Mouse (Mus musculus) intestine, postnatal 0 days (tissue): ENCODE measurements around the gene Csrp2. TPM values are rescaled to one million over a fixed set of nuclear protein-coding genes. Genes with fewer than 3 reads are reported as not detected.
A peak's percentile ranks its signal among the peaks of the same experiment; 100 is the strongest.

Source experiments
- ATAC-seq: fragments of 200-750 bp; cut with Nextera tagmentation; 2 replicates; pipeline ENCODE4 v1.8.0; 2017; ENCODE audit warnings: mild to moderate bottlenecking, moderate TSS enrichment, moderate library complexity
- H3K27ac ChIP-seq: fragments of 300-500 bp; sonication (generic); 2 replicates; pipeline ENCODE4 v1.5.1; 2014; ENCODE audit warnings: mild to moderate bottlenecking, low read depth, low read length, moderate library complexity
- H3K27me3 ChIP-seq: fragments of 300-500 bp; sonication (generic); replicated peaks from 2 replicates; pipeline ENCODE4 v1.6.1; 2014; ENCODE audit warnings: low read length, mixed read lengths; ENCODE audit not compliant: control insufficient read depth, insufficient read depth
- H3K36me3 ChIP-seq: fragments of 300-500 bp; sonication (generic); 2 replicates; pipeline ENCODE4 v1.6.1; 2014; ENCODE audit warnings: mild to moderate bottlenecking, moderate library complexity; ENCODE audit not compliant: control insufficient read depth, insufficient read depth
- H3K4me1 ChIP-seq: fragments of 300-500 bp; sonication (generic); replicated peaks from 2 replicates; pipeline ENCODE4 v1.6.1; 2014; ENCODE audit warnings: antibody characterized with exemption, low read length, mixed read lengths; ENCODE audit not compliant: control insufficient read depth, insufficient read depth
- H3K4me2 ChIP-seq: fragments of 300-500 bp; sonication (generic); replicated peaks from 2 replicates; pipeline ENCODE4 v1.6.1; 2014; ENCODE audit warnings: low read depth, mild to moderate bottlenecking, moderate library complexity
- H3K4me3 ChIP-seq: fragments of 300-500 bp; sonication (generic); 2 replicates; pipeline ENCODE4 v1.5.1; 2014; ENCODE audit warnings: low read depth, low read length
- H3K9ac ChIP-seq: fragments of 300-500 bp; sonication (generic); 2 replicates; pipeline ENCODE4 v1.6.1; 2014; ENCODE audit warnings: mild to moderate bottlenecking, low read depth, low read length
- H3K9me3 ChIP-seq: fragments of 300-500 bp; sonication (generic); 2 replicates; pipeline ENCODE4 v1.6.1; 2016; ENCODE audit warnings: mixed run types; ENCODE audit not compliant: control insufficient read depth
- CTCF ChIP-seq: sonication (generic); IDR thresholded peaks from 2 replicates; pipeline ENCODE4 v1.5.1; 2016; ENCODE audit warnings: low read depth, mild to moderate bottlenecking, control low read depth, antibody characterized with exemption, moderate library complexity
- WGBS: fragments of 180-500 bp; shearing (Covaris S2); extraction: QIAGEN DNeasy Blood & Tissue Kit; methylation state at CpG from one replicate; pipeline ENCODE4 v1.1.7; 2014; 5-methylcytosine and 5-hydroxymethylcytosine counted together
- polyA plus RNA-seq: library from polyadenylated mRNA; unstranded; fragments of >200 nt; fragmentation: Nextera tagmentation; extraction: Ambion mirVana; gene quantifications from 2 replicates; pipeline ENCODE4 v1.2.1, GENCODE M21; 2015

Gene Csrp2
- polyA plus RNA-seq, 1 experiment from 2014 or later: 102 TPM

GRCm38 (mm10) chr10:110958879-110959278 is 39.3 kb downstream of the Csrp2 start:
- Histone ChIP-seq H3K9me3 (no peaks in the 10 kb centered on the region), H3K4me2 (no peak overlapping the region), H3K27me3 (no peaks in the 10 kb centered on the region), H3K27ac (no peak overlapping the region), H3K36me3 (peaks cover 30% of the 10 kb centered on the region), H3K4me3 (no peak overlapping the region), H3K4me1 (no peaks in the 10 kb centered on the region), H3K9ac (no peak overlapping the region)
- TF ChIP-seq CTCF: no peak
- ATAC-seq: no peak
- WGBS: 92% methylated on average over 6 of the region's 6 CpGs

- TF ChIP-seq CTCF: no peak
- Histone ChIP-seq H3K9me3 (no peaks in the 10 kb centered on the region), H3K4me3 (no peak overlapping the region), H3K27ac (no peak overlapping the region), H3K4me1 (no peaks in the 10 kb centered on the region), H3K9ac (no peak overlapping the region), H3K36me3 (peaks cover 28% of the 10 kb centered on the region), H3K27me3 (no peaks in the 10 kb centered on the region), H3K4me2 (no peak overlapping the region)
- no peak for ATAC-seq
- WGBS: 91% methylated on average over 8 of the region's 8 CpGs
Measured at GRCm38 (mm10) chr10:110959781-110960180, 40.2 kb downstream of the Csrp2 start.

DNA sequence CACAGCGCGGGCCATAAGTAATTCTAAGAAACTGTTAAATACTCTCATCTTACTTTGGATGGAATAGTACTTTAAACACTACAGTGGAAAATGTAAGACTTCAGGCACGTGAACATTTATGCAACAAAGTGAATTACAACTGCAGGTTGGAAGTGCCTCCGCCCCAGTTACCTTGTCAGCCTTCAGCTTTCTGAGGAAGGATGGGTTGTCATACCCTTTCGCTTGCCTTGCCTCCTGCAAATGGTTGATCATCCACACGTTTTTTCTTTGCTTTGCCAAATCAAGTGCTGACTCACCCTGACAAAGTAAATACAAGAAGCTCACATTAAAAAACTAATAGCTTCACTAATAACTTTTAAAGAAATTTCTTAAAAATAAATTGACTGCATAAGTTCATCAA is 41.3 kb downstream of the Csrp2 start:
- TF ChIP-seq CTCF: no peak

DNA sequence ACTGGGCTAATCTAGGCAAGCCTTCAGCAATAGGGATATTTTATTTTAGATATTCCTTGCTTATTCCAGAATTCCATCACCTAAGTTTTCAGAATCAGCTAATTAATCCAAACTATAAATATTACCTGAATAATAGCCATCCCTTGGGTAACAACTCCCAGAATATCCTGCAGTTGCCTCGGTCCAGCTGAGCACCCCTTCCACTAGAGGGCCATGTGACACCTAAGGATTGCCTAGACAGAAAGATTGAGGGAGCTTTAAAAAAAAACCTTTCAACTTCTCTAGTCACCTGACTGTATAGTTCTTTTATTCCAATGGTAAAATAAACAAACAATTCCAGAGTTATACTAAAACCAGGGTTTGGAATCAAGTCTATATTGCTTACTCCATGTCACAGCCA is 42.6 kb downstream of the Csrp2 start:
- no peak for ATAC-seq
- Histone ChIP-seq H3K9me3 (no peaks in the 10 kb centered on the region), H3K27me3 (no peaks in the 10 kb centered on the region), H3K4me1 (no peaks in the 10 kb centered on the region), H3K4me2 (no peak overlapping the region), H3K36me3 (peaks cover 28% of the 10 kb centered on the region), H3K27ac (no peak overlapping the region), H3K9ac (no peak overlapping the region), H3K4me3 (no peak overlapping the region)
- peak; percentile 51 for TF ChIP-seq CTCF
- 30% methylated on average over 1 of the region's 1 CpGs for WGBS

More for the DNA sequence above, 41.3 kb downstream of the Csrp2 start:
- no peaks in the 10 kb centered on the region for H3K27me3 ChIP-seq
- ATAC-seq: no peak
- H3K9me3 ChIP-seq: no peaks in the 10 kb centered on the region
- H3K4me3 ChIP-seq: no peak overlapping the region
- H3K4me2 ChIP-seq: no peak overlapping the region
- H3K9ac ChIP-seq: no peak overlapping the region
- WGBS: 86% methylated on average over 6 of the region's 6 CpGs
- no peaks in the 10 kb centered on the region for H3K4me1 ChIP-seq
- H3K27ac ChIP-seq: no peak overlapping the region
- peaks cover 21% of the 10 kb centered on the region for H3K36me3 ChIP-seq

- no peak overlapping the region for H3K9ac ChIP-seq
- H3K4me2 ChIP-seq: no peak overlapping the region
- peaks cover 27% of the 10 kb centered on the region; the same call in 1 of the 2 replicates for H3K36me3 ChIP-seq
- no peak overlapping the region for H3K27ac ChIP-seq
- H3K4me1 ChIP-seq: no peaks in the 10 kb centered on the region
- H3K4me3 ChIP-seq: no peak overlapping the region
- no peak for TF ChIP-seq CTCF
- no peaks in the 10 kb centered on the region for H3K27me3 ChIP-seq
- no peak for ATAC-seq
- WGBS: 54% methylated on average over 3 of the region's 3 CpGs
- no peaks in the 10 kb centered on the region for H3K9me3 ChIP-seq
Measured at GRCm38 (mm10) chr10:110971044-110971443, 51.5 kb downstream of the Csrp2 start.

DNA sequence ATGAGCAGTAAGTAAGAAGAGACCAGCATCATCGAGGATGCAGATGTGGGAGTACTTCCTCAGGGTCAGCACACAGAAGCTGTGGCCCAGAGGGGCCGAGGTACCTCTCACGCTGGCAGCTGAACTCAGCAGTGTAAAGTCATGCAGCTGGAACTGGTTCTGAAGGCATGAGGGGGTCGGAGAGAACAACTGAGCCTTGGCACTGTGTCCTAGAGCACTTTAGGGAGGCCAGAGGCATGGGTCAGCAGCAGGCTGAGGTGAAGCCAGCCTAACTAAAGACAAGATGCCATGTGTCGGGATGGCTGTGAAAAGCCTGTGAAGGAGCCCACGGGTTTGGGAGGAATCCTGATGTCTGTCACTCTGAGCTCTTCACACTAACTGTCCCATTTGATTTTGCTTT is 51.9 kb downstream of the Csrp2 start:
- Histone ChIP-seq H3K36me3 (peaks cover 27% of the 10 kb centered on the region; the same call in 1 of the 2 replicates), H3K9me3 (no peaks in the 10 kb centered on the region), H3K4me3 (no peak overlapping the region), H3K27ac (no peak overlapping the region), H3K4me2 (no peak overlapping the region), H3K4me1 (no peaks in the 10 kb centered on the region), H3K27me3 (no peaks in the 10 kb centered on the region), H3K9ac (no peak overlapping the region)
- 64% methylated on average over 6 of the region's 6 CpGs for WGBS
- no peak for ATAC-seq
- TF ChIP-seq CTCF: no peak

GRCm38 (mm10) chr10:110971998-110972397 is 52.4 kb downstream of the Csrp2 start:
- Histone ChIP-seq H3K4me2 (no peak overlapping the region), H3K27me3 (no peaks in the 10 kb centered on the region), H3K9ac (no peak overlapping the region), H3K4me1 (no peaks in the 10 kb centered on the region), H3K27ac (no peak overlapping the region), H3K36me3 (peaks cover 22% of the 10 kb centered on the region; the same call in 1 of the 2 replicates), H3K9me3 (no peaks in the 10 kb centered on the region), H3K4me3 (no peak overlapping the region)
- 15% methylated on average over 9 of the region's 9 CpGs for WGBS
- ATAC-seq: peak; percentile 36; the same call in 1 of the 2 replicates
- TF ChIP-seq CTCF: no peak
